Mouse (Mus musculus) forebrain, embryonic 10.5 days (tissue): ENCODE results near the gene Rab1b. TPM values are rescaled to one million over a fixed set of nuclear protein-coding genes. Genes with fewer than 3 reads are reported as not detected.
"Not testable (repeated sequence)": the region's sequence is repeated elsewhere in the genome, so short reads cannot be mapped to it uniquely, and the experiment has no call there.

Experiments used
- DNase-seq: peaks from one replicate; pipeline ENCODE4 v3.0.0-alpha.2; 2017; ENCODE audit warnings: low spot score; ENCODE audit errors: extremely low spot score
- H3K27ac ChIP-seq: fragments of 300-500 bp; sonication (generic); 2 replicates; pipeline ENCODE4 v1.5.1; 2016; ENCODE audit warnings: mild to moderate bottlenecking
- H3K27me3 ChIP-seq: fragments of 300-500 bp; sonication (generic); 2 replicates; pipeline ENCODE4 v1.6.1; 2016; ENCODE audit warnings: mild to moderate bottlenecking; ENCODE audit not compliant: poor library complexity, severe bottlenecking
- H3K36me3 ChIP-seq: fragments of 300-500 bp; sonication (generic); replicated peaks from 2 replicates; pipeline ENCODE4 v1.6.1; 2016; ENCODE audit warnings: mild to moderate bottlenecking, moderate library complexity
- H3K4me1 ChIP-seq: fragments of 300-500 bp; sonication (generic); 2 replicates; pipeline ENCODE4 v1.6.1; 2016
- H3K4me3 ChIP-seq: fragments of 300-500 bp; sonication (generic); 2 replicates; pipeline ENCODE4 v1.5.1; 2016; ENCODE audit warnings: mild to moderate bottlenecking, moderate library complexity
- H3K9me3 ChIP-seq: fragments of 300-500 bp; sonication (generic); 2 replicates; pipeline ENCODE4 v1.6.1; 2016; ENCODE audit warnings: mild to moderate bottlenecking, moderate library complexity
- WGBS: fragments of 180-500 bp; shearing (Covaris S2); methylation state at CpG from one replicate; pipeline ENCODE4 v1.1.7; 2016; 5-methylcytosine and 5-hydroxymethylcytosine counted together
- polyA plus RNA-seq: library from polyadenylated mRNA; unstranded; fragments of >200 nt; fragmentation: Nextera tagmentation; extraction: Ambion mirVana; gene quantifications from 2 replicates; pipeline ENCODE4 v1.2.1, GENCODE M21; 2016

Gene Rab1b
- 253 and 255 TPM in 2 replicates for polyA plus RNA-seq

DNA sequence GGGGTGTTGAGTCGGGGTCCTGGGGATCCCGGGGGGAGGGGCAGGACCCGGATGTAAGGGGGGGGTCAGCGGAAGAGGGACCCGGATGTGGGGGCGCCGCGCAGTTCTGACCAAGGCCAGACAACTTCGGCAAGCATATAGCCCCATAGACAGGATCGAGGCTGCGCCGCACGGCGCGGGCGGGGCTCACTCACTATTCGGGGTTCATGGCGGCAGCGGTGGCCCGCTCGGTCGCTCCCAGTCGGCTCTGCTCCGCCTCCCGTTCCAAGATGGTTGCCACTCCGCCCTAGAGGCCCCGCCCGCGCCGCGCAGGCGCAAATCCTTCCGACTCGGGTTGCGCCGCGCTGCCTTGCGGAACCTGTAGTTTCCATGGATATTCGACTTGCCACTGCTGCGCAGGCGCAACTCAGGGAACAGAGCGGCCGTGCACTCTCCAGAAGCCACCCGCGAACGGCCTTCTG, at the start of gene Rab1b:
Gene Rab1b (minus strand): TSS at position 342 of the 461 bp plus-strand sequence.
- peaks cover 33% of the 10 kb centered on the region for H3K4me1 ChIP-seq
- no peaks in the 10 kb centered on the region for H3K9me3 ChIP-seq
- H3K4me3 ChIP-seq, result peak within 1 kb of the TSS; percentile 84
- DNase-seq, result peak; percentile 97
- H3K27me3 ChIP-seq, result no peaks in the 10 kb centered on the region
- H3K36me3 ChIP-seq, result peaks cover 79% of the 10 kb centered on the region
- under 1% methylated on average over 46 of the region's 46 CpGs for WGBS
- H3K27ac ChIP-seq, result peak within 1 kb of the TSS; percentile 96

DNA sequence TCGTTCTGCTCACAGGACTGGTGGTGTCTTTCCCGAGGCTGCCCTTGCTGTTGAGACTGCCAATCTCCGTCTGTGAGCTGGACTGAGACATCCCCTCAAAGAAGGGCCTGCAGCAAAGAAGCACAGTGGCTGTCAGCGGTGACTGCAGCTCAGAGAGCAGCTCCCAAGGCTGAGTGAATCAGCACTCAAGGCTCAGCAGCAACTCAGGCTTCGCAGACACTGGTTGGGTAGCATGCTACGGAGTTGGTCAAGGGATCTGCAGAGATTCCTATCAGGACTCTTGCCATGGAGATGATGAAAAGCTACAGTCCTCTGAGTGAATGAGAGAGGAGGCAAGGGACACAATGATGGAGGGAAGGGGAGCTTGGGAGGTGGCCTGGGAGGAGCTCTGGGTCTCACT, 45.4 kb upstream of the Rab1b start:
- 90% methylated on average over 6 of the region's 6 CpGs for WGBS
- Histone ChIP-seq H3K4me3 (no peak overlapping the region), H3K27me3 (no peaks in the 10 kb centered on the region), H3K9me3 (no peaks in the 10 kb centered on the region), H3K27ac (no peak overlapping the region), H3K4me1 (no peaks in the 10 kb centered on the region), H3K36me3 (peaks cover 39% of the 10 kb centered on the region)
- DNase-seq, result no peak

DNA sequence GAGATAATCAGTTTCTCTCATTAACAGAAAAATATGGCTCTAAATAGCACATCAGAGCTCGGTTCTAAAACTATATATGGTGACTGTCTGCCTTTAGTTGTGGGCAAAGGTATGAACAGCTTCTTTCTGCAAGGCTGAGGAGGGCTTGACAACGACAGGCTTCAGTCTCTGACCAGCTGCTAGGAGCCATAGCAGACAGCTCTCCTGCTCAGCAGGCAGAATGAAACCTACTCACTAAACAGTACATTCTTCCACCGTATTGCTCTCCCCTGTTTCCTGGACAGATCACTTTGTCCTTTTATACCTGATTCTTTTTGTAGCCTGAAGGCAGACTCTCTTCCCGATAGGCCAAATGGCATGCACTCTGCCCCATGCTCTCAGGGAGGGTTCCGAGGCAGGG, 44.9 kb upstream of the Rab1b start:
- no peaks in the 10 kb centered on the region for H3K27me3 ChIP-seq
- DNase-seq, result no peak
- WGBS, result 89% methylated on average over 5 of the region's 5 CpGs
- peaks cover 39% of the 10 kb centered on the region for H3K36me3 ChIP-seq
- no peak overlapping the region for H3K27ac ChIP-seq
- no peak overlapping the region for H3K4me3 ChIP-seq
- H3K4me1 ChIP-seq, result no peaks in the 10 kb centered on the region
- H3K9me3 ChIP-seq, result no peaks in the 10 kb centered on the region

DNA sequence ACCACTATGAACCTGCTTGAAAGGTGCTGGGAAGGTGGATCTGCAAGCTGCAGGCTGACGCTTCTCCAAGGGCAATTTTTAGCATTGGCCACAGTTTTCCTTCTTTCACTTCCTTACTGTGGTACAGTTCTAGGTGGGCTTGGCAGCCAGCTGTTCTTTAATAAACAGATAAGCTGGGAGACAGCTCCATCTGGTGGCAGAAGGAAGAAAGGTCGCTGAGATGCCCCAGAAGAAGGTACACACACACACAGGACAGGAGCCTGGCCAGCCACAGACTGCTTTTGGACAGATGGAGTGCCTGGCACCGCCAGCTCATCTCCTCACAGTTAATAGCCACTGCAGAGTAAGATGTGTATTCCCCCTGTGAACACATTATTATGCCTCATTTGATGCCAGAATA, 44.5 kb upstream of the Rab1b start:
- 43% methylated on average over 3 of the region's 3 CpGs for WGBS
- peak; percentile 49 for DNase-seq
- Histone ChIP-seq H3K4me3 (no peak overlapping the region), H3K27ac (no peak overlapping the region), H3K9me3 (no peaks in the 10 kb centered on the region), H3K27me3 (no peaks in the 10 kb centered on the region), H3K36me3 (peaks cover 39% of the 10 kb centered on the region), H3K4me1 (no peaks in the 10 kb centered on the region)

DNA sequence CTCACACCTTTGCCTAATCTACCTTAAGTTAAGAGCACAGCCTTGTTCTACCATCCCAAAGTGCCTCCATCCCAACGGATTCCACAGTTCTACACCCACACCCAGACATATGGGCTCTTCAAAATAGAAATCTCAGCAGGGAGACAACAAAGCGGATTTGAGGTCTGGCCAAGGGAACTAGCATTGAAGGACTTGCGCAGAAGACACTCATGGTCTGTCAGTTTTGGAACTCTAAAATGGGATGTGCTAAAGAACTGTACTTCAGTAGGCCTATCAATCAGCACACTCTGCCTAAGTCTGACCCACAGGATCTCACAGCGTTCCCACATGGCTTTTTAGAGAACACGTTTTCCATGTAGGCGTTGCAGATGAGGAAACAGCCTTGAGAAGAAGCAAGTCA, 43.5 kb upstream of the Rab1b start:
- WGBS, result 89% methylated on average over 6 of the region's 6 CpGs
- H3K4me3 ChIP-seq, result no peak overlapping the region
- H3K9me3 ChIP-seq, result no peaks in the 10 kb centered on the region
- H3K27ac ChIP-seq, result no peak overlapping the region
- DNase-seq, result no peak
- peaks cover 30% of the 10 kb centered on the region for H3K36me3 ChIP-seq
- H3K4me1 ChIP-seq, result no peaks in the 10 kb centered on the region
- no peaks in the 10 kb centered on the region for H3K27me3 ChIP-seq

DNA sequence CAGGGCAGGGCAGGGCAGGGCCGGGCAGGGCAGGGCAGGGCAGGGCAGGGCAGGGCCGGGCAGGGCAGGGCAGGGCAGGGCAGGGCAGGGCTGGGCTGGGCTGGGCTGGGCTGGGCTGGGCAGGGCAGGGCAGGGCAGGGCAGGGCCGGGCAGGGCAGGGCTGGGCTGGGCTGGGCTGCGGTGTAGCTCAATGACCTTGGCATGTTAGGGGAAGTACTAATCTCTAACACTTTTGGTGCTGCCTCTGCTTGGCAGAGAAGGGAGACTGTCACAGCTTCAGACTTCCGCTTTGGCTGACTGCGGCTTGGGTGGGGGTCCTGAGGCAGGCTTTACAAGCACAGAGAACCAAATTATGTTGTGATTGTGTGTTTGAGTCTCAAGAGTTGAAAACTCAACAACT, 42.2 kb upstream of the Rab1b start:
- peaks cover 38% of the 10 kb centered on the region for H3K36me3 ChIP-seq
- not testable (repeated sequence) for H3K4me1 ChIP-seq, H3K4me3 ChIP-seq, H3K9me3 ChIP-seq, DNase-seq, H3K27me3 ChIP-seq, H3K27ac ChIP-seq
- WGBS, result 88% methylated on average over 6 of the region's 6 CpGs

DNA sequence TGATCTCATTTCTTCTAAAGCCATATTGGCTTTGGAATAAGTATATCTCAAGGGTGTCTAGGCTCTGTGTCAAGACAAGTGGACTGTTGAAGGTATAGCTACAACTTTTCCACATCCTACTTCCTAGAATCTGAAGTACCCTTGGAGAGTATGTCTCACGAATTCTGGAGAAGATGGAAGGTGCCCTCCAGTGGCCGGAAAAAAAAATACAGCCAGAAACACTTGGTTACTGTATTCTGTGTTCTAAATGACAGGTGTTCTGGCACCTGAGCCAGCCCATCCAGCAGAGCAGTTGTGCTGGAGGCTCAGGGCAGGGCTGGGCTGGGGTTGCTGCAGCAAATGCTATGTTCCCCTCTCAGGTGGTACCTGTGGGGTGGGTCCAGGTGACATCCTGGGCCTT, 32.8 kb upstream of the Rab1b start:
- DNase-seq, result peak; percentile 41
- H3K36me3 ChIP-seq, result peaks cover 59% of the 10 kb centered on the region
- no peak overlapping the region for H3K27ac ChIP-seq
- WGBS, result 10% methylated on average over 2 of the region's 2 CpGs
- H3K9me3 ChIP-seq, result no peaks in the 10 kb centered on the region
- H3K4me1 ChIP-seq, result no peaks in the 10 kb centered on the region
- no peak overlapping the region for H3K4me3 ChIP-seq
- H3K27me3 ChIP-seq, result no peaks in the 10 kb centered on the region

DNA sequence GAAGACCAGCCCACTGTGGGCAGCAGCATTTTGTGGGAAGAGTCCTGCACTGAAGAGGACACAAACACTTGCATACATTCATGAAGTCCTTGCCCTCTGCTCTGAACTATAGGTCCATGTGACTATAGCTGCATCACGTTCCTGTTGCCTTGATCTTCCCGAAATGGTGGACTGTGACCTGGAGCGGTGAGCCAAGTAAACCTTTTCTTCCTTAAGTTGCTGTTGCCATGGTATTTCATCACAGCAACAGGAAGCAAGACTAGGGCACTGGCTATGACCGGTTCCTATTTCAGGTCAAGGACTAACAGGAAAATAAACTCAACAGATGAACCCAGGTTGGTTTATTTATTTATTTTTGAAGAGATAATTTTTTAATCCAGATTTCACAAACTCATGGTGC, 24.4 kb upstream of the Rab1b start:
- H3K27ac ChIP-seq, result no peak overlapping the region
- no peaks in the 10 kb centered on the region for H3K27me3 ChIP-seq
- H3K4me1 ChIP-seq, result peaks cover 8% of the 10 kb centered on the region; the same call in 1 of the 2 replicates
- peaks cover 24% of the 10 kb centered on the region for H3K36me3 ChIP-seq
- H3K9me3 ChIP-seq, result no peaks in the 10 kb centered on the region
- DNase-seq, result no peak
- H3K4me3 ChIP-seq, result no peak overlapping the region
- 84% methylated on average over 4 of the region's 4 CpGs for WGBS

DNA sequence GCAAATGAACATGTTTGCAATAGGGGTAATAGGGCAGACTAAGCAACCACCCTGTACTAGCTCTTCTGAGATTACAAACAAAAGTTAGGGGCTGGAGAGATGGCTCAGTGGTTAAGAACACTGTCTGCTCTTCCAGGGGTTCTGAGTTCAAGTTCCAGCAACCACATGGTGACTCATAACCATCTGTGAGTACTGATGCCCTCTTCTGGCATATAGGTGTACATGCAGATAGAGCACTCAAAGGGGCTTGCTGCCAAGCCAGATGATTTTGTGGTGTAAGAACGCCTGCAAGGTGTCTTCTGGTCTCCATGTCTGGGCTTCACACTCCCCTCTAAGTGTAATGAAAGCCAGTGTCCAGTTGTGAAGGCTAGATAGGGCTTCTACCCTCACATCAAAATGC, 22.9 kb upstream of the Rab1b start:
- 58% methylated on average over 1 of the region's 1 CpGs for WGBS
- no peak for DNase-seq
- Histone ChIP-seq H3K4me1 (peaks cover 8% of the 10 kb centered on the region; the same call in 1 of the 2 replicates), H3K9me3 (no peaks in the 10 kb centered on the region), H3K27ac (no peak overlapping the region), H3K27me3 (no peaks in the 10 kb centered on the region), H3K36me3 (peaks cover 14% of the 10 kb centered on the region), H3K4me3 (no peak overlapping the region)

DNA sequence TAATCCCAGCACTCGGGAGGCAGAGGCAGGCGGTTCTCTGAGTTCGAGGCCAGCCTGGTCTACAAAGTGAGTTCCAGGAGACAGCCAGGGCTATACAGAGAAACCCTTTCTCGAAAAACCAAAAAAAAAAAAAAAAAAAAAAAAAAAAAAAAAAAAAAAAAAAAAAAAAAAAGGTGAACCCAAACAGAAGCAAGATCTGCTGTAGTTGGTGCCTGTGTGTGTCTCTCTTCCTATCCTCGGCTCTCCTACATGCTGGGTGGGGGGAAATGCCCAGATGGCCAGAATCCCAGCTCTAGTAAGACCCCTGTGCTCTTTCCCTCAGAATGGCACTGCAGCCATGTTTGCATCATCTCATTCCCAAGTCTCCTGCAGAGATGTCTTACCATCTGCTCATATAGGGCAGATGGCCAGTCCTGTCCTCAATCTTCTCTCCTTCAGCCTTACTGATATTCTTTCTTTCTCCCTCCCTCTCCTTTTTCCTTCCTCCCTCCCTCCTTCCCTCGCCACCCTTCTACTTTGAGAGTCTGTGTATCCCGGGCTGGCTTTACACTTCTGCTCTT, 17.3 kb upstream of the Rab1b start:
- Histone ChIP-seq H3K9me3 (no peaks in the 10 kb centered on the region), H3K27me3 (peaks cover 4% of the 10 kb centered on the region), H3K4me3 (no peak overlapping the region), H3K4me1 (no peaks in the 10 kb centered on the region), H3K36me3 (no peaks in the 10 kb centered on the region), H3K27ac (no peak overlapping the region)
- 76% methylated on average over 7 of the region's 7 CpGs for WGBS
- DNase-seq, result no peak

DNA sequence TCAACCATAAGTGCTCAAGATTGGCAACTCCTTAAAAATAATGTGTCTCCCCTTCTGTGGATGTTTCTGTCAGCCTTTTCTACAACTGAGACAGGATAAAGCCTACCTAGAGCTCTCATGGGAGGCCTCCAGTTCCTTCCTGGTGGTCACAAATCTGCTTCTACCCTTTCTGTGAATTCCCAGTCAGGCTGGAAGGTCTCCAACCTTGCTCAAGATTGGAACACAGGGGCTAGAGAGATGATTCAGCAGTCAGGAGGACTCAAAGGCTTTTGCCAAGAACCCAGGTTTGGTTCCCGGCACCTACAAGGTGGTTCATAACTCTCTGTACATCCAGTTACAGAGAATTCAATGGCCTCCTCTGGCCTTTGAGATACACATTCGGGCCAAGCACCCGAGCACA, 16.4 kb upstream of the Rab1b start:
- Histone ChIP-seq H3K27ac (no peak overlapping the region), H3K36me3 (no peaks in the 10 kb centered on the region), H3K4me1 (peaks cover 8% of the 10 kb centered on the region), H3K9me3 (no peaks in the 10 kb centered on the region), H3K27me3 (peaks cover 10% of the 10 kb centered on the region), H3K4me3 (no peak overlapping the region)
- no peak for DNase-seq
- 83% methylated on average over 3 of the region's 3 CpGs for WGBS

DNA sequence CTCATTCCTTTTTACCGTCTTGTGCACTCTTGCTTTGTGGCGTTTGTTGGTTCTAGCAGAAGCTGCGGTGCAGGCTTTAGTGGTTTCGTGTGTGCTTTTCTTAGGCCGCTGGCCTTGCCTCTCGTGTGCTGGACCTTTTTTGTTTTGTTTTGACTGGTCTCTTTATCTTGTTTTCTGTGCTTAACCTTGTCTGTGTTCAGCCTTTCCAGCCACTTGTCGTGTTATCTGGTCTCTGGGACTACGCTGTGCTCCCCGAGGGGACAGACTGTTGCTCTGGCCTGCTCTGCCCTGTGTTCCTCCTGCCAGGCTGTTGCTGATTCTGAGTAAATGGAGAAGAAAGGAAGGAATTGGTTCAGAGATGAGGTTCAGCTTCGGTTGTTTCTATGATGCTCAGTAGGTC, 15.6 kb upstream of the Rab1b start:
- H3K27me3 ChIP-seq, result peaks cover 10% of the 10 kb centered on the region
- no peak overlapping the region for H3K27ac ChIP-seq
- no peak overlapping the region for H3K4me3 ChIP-seq
- peaks cover 9% of the 10 kb centered on the region for H3K4me1 ChIP-seq
- H3K36me3 ChIP-seq, result no peaks in the 10 kb centered on the region
- no peak for DNase-seq
- 81% methylated on average over 10 of the region's 10 CpGs for WGBS
- H3K9me3 ChIP-seq, result no peaks in the 10 kb centered on the region

DNA sequence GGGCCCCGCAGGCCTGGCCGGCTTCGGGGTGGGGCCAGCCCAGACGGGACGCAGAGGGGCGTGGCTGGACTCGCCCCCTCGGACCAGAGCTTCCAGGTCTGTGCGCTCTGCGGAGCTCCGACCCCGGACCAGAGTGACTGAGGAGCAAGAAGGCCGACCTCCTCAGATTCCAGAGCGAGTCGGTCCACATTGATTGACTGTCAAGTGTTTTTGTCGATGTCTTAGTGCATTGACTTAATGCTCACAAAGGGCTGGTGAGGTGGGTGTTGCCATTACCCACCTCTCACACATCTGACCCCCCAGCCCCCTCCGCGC, 11.5 kb upstream of the Rab1b start, which contains the start of gene Klc2:
Gene Klc2 (minus strand): TSS at position 177 of the 315 bp plus-strand sequence.
- peaks cover 20% of the 10 kb centered on the region for H3K36me3 ChIP-seq
- peak within 1 kb of the TSS; percentile 91 for H3K27ac ChIP-seq
- H3K4me1 ChIP-seq, result peaks cover 20% of the 10 kb centered on the region
- peaks cover 10% of the 10 kb centered on the region for H3K27me3 ChIP-seq
- H3K9me3 ChIP-seq, result no peaks in the 10 kb centered on the region
- 1% methylated on average over 18 of the region's 18 CpGs for WGBS
- DNase-seq, result no peak
- H3K4me3 ChIP-seq, result peak within 1 kb of the TSS; percentile 89
